Mouse (Mus musculus): Measurements from ENCODE around the gene Gm9112. TPM values are rescaled to one million over a fixed set of nuclear protein-coding genes. Genes with fewer than 3 reads are reported as not detected.
"Not testable (repeated sequence)": the region's sequence is repeated elsewhere in the genome, so short reads cannot be mapped to it uniquely, and the experiment has no call there.

Gene Gm9112
- polyA plus RNA-seq (2015; fragmentation: Nextera tagmentation; extraction: Ambion mirVana) = not detected in 2 replicates

DNA sequence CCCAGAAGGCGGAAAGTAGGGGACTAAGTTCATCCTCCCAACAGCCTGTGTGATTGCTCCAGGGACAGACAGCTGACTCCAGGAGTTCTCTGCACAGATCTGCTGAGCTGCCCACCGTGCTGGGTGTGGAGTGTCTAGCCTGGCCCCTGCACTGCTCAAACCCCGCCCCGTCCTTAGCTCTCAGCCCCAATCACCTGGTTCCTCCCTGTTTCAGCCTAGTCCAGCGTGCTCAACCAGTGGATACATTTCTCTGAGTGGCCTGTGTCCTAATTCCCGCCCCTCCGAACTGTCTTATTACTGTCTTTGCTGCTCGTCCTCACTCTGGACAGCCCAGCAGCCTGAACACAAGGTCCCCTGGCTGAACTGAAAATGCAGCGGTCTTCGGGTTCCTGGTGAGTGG, at the start of gene Gm9112, which contains the start of gene Dmrtc1b:
TSS of gene Gm9112 (minus strand) at position 101 of the 400 bp plus-strand sequence.
TSS of gene Dmrtc1b (plus strand) at position 331 of the 400 bp plus-strand sequence.
- not testable (repeated sequence) for H3K4me1 ChIP-seq; H3K9ac ChIP-seq; H3K27me3 ChIP-seq; H3K4me3 ChIP-seq (replicated peaks); ATAC-seq (replicated peaks; ENCODE audit: low FRiP score); H3K4me2 ChIP-seq; H3K9me3 ChIP-seq (replicated peaks); H3K27ac ChIP-seq; H3K36me3 ChIP-seq
- WGBS = 83% methylated on average over 10 of the region's 10 CpGs

DNA sequence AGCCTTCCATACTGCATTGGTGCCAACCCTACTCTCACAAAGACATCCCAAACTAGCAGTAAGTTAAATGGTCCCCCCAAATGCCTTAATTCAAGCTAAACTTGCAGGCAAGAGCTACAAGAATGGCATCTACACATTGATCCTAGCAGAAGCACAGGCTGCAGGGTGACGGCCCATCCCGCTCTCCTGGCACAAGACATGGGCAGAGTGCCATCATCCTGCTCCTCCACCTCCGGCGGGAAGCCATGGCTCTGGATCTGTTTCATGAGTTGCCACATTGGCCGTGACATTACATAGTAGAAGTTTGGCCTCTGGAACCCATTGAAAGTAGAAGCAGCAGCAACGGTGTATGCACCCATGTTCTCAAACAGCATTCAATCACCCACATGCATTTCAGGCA, 16.8 kb upstream of the Gm9112 start:
- H3K36me3 ChIP-seq; H3K4me3 ChIP-seq (replicated peaks); H3K9ac ChIP-seq; ATAC-seq (replicated peaks; ENCODE audit: low FRiP score); H3K27me3 ChIP-seq; H3K9me3 ChIP-seq (replicated peaks); H3K27ac ChIP-seq; H3K4me1 ChIP-seq; H3K4me2 ChIP-seq: not testable (repeated sequence)
- WGBS = 88% methylated on average over 6 of the region's 6 CpGs

DNA sequence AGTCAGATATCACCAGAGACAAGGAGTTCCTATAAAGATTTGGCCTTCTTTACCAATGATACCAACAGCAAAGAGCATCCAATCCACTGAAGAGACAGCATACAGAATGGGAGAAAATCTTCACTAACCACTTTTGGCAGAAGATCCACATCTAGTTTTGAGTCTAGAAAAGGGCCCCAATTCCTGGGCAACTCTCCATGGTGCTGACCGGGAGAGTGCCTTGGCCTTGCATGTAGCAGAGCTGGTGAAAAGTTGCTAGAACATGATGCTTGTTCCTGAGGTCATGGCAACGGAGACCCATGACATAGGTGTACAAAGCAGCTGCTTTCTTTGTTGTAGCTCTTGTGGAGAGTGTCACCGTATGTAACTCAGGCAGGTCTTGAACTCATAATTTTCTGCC, 6.8 kb downstream of the Gm9112 start:
- not testable (repeated sequence) for H3K9ac ChIP-seq; H3K27me3 ChIP-seq; H3K9me3 ChIP-seq (replicated peaks); ATAC-seq (replicated peaks; ENCODE audit: low FRiP score); H3K4me2 ChIP-seq; H3K36me3 ChIP-seq; H3K4me3 ChIP-seq (replicated peaks); H3K4me1 ChIP-seq; H3K27ac ChIP-seq
- 66% methylated on average over 3 of the region's 3 CpGs for WGBS

DNA sequence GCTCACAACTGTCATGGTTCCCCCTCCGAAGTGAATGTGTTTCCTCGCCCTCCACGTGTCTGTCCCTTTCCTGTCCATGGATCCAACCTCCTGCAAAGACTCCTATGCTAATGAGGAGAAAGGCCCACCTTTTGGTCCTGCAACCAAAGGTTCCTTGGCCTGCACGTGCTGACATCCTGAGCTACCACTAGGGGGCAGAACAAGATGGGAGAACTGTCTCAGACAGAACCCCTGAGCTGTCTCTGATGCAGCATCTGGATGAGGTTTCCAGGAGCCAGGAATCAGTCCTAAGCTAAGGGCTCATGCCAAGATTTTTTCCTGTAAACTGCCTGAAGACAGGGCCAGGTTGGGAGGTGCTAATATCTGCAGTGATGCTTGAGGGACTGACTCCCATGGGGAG, 18.2 kb downstream of the Gm9112 start:
- not testable (repeated sequence) for H3K36me3 ChIP-seq; H3K4me2 ChIP-seq; H3K27me3 ChIP-seq; ATAC-seq (replicated peaks; ENCODE audit: low FRiP score); H3K4me3 ChIP-seq (replicated peaks); H3K9ac ChIP-seq; H3K9me3 ChIP-seq (replicated peaks); H3K4me1 ChIP-seq; H3K27ac ChIP-seq
- WGBS = 22% methylated on average over 4 of the region's 4 CpGs

DNA sequence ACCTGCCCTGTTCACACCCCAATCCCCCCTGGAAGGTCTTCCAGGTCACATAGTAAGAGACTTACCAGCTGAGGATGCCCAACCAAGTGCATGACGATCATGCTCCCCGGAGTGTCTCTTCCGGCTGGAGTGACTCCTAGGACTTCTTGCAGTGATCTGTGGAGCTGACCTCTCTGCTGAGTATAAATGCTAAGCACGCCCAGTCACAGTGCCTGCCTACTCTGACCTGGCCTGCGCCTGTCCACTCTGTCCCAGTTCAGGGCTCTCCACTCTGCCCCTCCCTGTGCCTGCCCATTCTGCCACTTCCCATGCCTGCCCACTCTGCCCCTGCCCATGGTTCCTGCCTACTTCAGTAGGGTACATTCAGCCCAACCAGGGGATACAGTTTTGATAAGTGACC, 20.6 kb downstream of the Gm9112 start, which contains the start of gene Gm3880:
TSS of gene Gm3880 (minus strand) at position 101 of the 400 bp plus-strand sequence.
- WGBS = 85% methylated on average over 5 of the region's 5 CpGs
- H3K4me1 ChIP-seq; H3K9me3 ChIP-seq (replicated peaks); H3K4me2 ChIP-seq; H3K4me3 ChIP-seq (replicated peaks); H3K27ac ChIP-seq; H3K9ac ChIP-seq; ATAC-seq (replicated peaks; ENCODE audit: low FRiP score); H3K36me3 ChIP-seq; H3K27me3 ChIP-seq: not testable (repeated sequence)

DNA sequence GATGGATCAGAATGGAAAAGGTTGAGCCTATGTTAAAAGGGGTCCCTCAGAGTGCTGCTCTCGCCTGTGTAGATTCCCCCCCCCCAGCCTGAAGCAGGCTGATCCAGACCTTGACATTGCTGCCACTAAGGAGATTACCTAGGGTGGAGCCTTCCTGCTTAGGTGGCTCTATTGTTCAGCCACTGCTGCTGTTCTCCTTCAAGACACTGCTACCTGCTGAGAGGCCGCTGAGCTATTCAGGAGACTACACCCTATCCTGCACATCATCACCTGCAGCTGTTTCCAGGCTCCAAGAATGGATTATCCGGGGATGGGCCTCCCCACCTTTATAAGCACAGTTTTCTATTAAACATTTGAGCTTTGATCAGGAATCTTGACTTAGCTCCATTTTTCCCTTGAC, 22.7 kb downstream of the Gm9112 start:
- H3K27ac ChIP-seq; H3K4me1 ChIP-seq; H3K4me2 ChIP-seq; H3K36me3 ChIP-seq; H3K4me3 ChIP-seq (replicated peaks); ATAC-seq (replicated peaks; ENCODE audit: low FRiP score); H3K9ac ChIP-seq; H3K9me3 ChIP-seq (replicated peaks); H3K27me3 ChIP-seq: not testable (repeated sequence)
- WGBS = 64% methylated on average over 3 of the region's 3 CpGs

DNA sequence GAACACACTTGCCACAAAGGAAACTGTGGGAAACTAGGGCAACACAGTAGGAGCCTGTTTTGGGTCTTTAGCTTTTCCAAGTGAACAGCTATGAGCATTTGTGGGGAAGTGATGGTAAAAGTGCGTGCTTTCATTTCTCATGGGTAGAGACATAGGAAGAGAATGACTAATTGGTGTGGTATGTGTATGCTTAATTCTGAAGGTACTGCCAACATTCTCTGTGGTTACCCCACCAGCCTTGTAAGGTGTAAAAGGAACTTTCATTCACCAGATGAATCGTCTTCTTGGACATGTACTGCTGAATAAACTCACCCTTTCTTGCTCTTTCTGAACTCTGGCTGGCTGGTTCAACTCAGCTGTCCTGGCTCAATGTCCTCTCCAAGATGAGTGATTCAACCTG, 40.8 kb downstream of the Gm9112 start:
- no peaks in the 10 kb centered on the region for H3K4me1 ChIP-seq
- WGBS = 78% methylated on average over 2 of the region's 2 CpGs
- no peaks in the 10 kb centered on the region for H3K9me3 ChIP-seq (replicated peaks)
- H3K36me3 ChIP-seq = no peaks in the 10 kb centered on the region
- peaks cover 6% of the 10 kb centered on the region; the same call in 1 of the 2 replicates for H3K27me3 ChIP-seq
- no peak overlapping the region for H3K27ac ChIP-seq
- no peak for ATAC-seq (replicated peaks; ENCODE audit: low FRiP score)
- H3K4me2 ChIP-seq = no peak overlapping the region
- no peak overlapping the region for H3K9ac ChIP-seq
- H3K4me3 ChIP-seq (replicated peaks) = no peak overlapping the region

DNA sequence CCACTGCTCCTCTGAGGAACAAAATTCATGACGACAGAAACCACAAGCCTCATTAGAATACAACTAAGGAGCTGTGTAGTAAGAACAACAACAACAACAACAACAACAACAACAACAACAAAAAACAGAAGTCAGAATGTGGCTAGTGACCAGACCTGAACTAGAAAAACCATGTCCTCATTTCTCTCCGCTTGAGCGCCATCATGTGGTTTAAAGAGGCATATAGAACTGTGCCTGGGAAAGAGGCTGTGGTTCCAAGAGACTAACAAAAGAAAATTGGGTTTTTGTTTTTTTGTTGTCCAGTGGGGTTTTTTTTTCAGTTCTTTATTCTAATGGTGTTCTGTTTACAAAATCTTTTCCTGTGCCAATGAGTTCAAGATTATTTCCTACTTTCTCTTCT, 46.7 kb downstream of the Gm9112 start:
- no peaks in the 10 kb centered on the region for H3K4me1 ChIP-seq
- no peak overlapping the region for H3K27ac ChIP-seq
- H3K4me3 ChIP-seq (replicated peaks) = no peak overlapping the region
- H3K4me2 ChIP-seq = no peak overlapping the region
- ATAC-seq (replicated peaks; ENCODE audit: low FRiP score) = no peak
- H3K27me3 ChIP-seq = no peaks in the 10 kb centered on the region
- H3K9me3 ChIP-seq (replicated peaks) = no peaks in the 10 kb centered on the region
- no peaks in the 10 kb centered on the region for H3K36me3 ChIP-seq
- WGBS = 22% methylated on average over 3 of the region's 3 CpGs
- H3K9ac ChIP-seq = no peak overlapping the region

Other genes with a start within 250 kb of the Gm9112 start
- gene Hdac8, start 202.3 kb downstream of the Gm9112 start, polyA plus RNA-seq (2015; fragmentation: Nextera tagmentation; extraction: Ambion mirVana) = 9.1 and 9.6 TPM in 2 replicates
- 7.9 and 8.1 TPM in 2 replicates for gene Phka1, start 63.4 kb downstream of the Gm9112 start, polyA plus RNA-seq (2015; fragmentation: Nextera tagmentation; extraction: Ambion mirVana)
- not detected in 2 replicates for gene Gm3880, start 20.7 kb downstream of the Gm9112 start, polyA plus RNA-seq (2015; fragmentation: Nextera tagmentation; extraction: Ambion mirVana)
- not detected in 2 replicates for gene Dmrtc1b, start 230 bp upstream of the Gm9112 start, polyA plus RNA-seq (2015; fragmentation: Nextera tagmentation; extraction: Ambion mirVana)
- not detected in 2 replicates for gene Dmrtc1c1, start 95.3 kb upstream of the Gm9112 start, polyA plus RNA-seq (2015; fragmentation: Nextera tagmentation; extraction: Ambion mirVana)
- gene Dmrtc1c2, start 147.0 kb upstream of the Gm9112 start, polyA plus RNA-seq (2015; fragmentation: Nextera tagmentation; extraction: Ambion mirVana) = not detected in 2 replicates
- not detected in 2 replicates for gene 1700031F05Rik, start 160.3 kb upstream of the Gm9112 start, polyA plus RNA-seq (2015; fragmentation: Nextera tagmentation; extraction: Ambion mirVana)
- 0.92 and 0.99 TPM in 2 replicates for gene Dmrtc1a, start 201.1 kb upstream of the Gm9112 start, polyA plus RNA-seq (2015; fragmentation: Nextera tagmentation; extraction: Ambion mirVana)
- not detected in 2 replicates for gene 1700011M02Rik, start 201.3 kb upstream of the Gm9112 start, polyA plus RNA-seq (2015; fragmentation: Nextera tagmentation; extraction: Ambion mirVana)
- not detected in 2 replicates for gene 1700018G05Rik, start 220.7 kb upstream of the Gm9112 start, polyA plus RNA-seq (2015; fragmentation: Nextera tagmentation; extraction: Ambion mirVana)

Data from kidney, embryonic 15.5 days (tissue).